Comparison of ENCODE assay signal across 8 mouse cellular contexts in genomic region chr9:68656076-68656795, GRCm38 (mm10). TPM values are rescaled to one million over a fixed set of nuclear protein-coding genes. Genes with fewer than 3 reads are reported as not detected.
A peak's percentile ranks its signal among the peaks of the same experiment; 100 is the strongest.
DNase-seq lines count a peak whose midpoint lies in the region; ATAC-seq lines count a peak whose summit lies in the region.

No protein-coding gene starts in this region.

- H3K4me3 ChIP-seq in liver, embryonic 11.5 days (ENCODE audit: low read depth, low read length) = no peak overlapping the region
- H3K4me3 ChIP-seq in hindbrain, embryonic 15.5 days = peak overlapping the region; percentile 98
- peak overlapping the region; percentile 86 for H3K4me3 ChIP-seq in neural tube, embryonic 13.5 days

- H3K27ac ChIP-seq in liver, embryonic 11.5 days (ENCODE audit: low read depth, low read length) = no peak overlapping the region
- peak overlapping the region; percentile 51; the same call in 1 of the 2 replicates for H3K27ac ChIP-seq in hindbrain, embryonic 15.5 days (replicated peaks)
- no peak overlapping the region for H3K27ac ChIP-seq in neural tube, embryonic 13.5 days (replicated peaks)

- no peaks in the 10 kb centered on the region for H3K36me3 ChIP-seq in liver, embryonic 11.5 days (ENCODE audit: control insufficient read depth, insufficient read depth, low read length)
- H3K36me3 ChIP-seq in hindbrain, embryonic 15.5 days = no peaks in the 10 kb centered on the region
- no peaks in the 10 kb centered on the region for H3K36me3 ChIP-seq in neural tube, embryonic 13.5 days

- DNase-seq in adrenal gland, adult (ENCODE audit: inconsistent age in 2 of 2, low spot score in 1 of 2) = peak; percentile 65 to 89
- no peak for DNase-seq in adrenal gland, adult 18-20 months (ENCODE audit: low spot score in 2 of 2)
- no peak for DNase-seq in liver, embryonic 11.5 days (ENCODE audit: low spot score)
- no peak for DNase-seq in liver
- no peak for DNase-seq in spleen, postnatal 4 days (ENCODE audit: low spot score in 2 of 2)
- DNase-seq in layer of hippocampus, adult 9-11 months = no peak

- peaks cover 36% of the 10 kb centered on the region for H3K27me3 ChIP-seq in liver, embryonic 11.5 days (replicated peaks; ENCODE audit: control insufficient read depth, insufficient read depth, low read length)
- H3K27me3 ChIP-seq in hindbrain, embryonic 15.5 days = no peaks in the 10 kb centered on the region
- H3K27me3 ChIP-seq in neural tube, embryonic 13.5 days = no peaks in the 10 kb centered on the region

- ATAC-seq in liver, embryonic 11.5 days (replicated peaks; ENCODE audit: low FRiP score) = no peak
- no peak for ATAC-seq in hindbrain, embryonic 15.5 days (ENCODE audit: low FRiP score, low read depth)
- no peak for ATAC-seq in neural tube, embryonic 13.5 days (ENCODE audit: low read depth)

- 50% methylated on average over 5 of the region's 5 CpGs for WGBS in liver, embryonic 11.5 days
- WGBS in hindbrain, embryonic 15.5 days = 51% methylated on average over 5 of the region's 5 CpGs
- WGBS in neural tube, embryonic 13.5 days = 36% methylated on average over 5 of the region's 5 CpGs

- H3K4me2 ChIP-seq in liver, embryonic 11.5 days = peak overlapping the region; percentile 80; the same call in 1 of the 2 replicates
- H3K4me2 ChIP-seq in hindbrain, embryonic 15.5 days = peak overlapping the region; percentile 97
- peak overlapping the region; percentile 86 for H3K4me2 ChIP-seq in neural tube, embryonic 13.5 days

- no peak overlapping the region for H3K9ac ChIP-seq in liver, embryonic 11.5 days (ENCODE audit: low read depth, low read length)
- no peak overlapping the region for H3K9ac ChIP-seq in hindbrain, embryonic 15.5 days
- peak overlapping the region; percentile 88 for H3K9ac ChIP-seq in neural tube, embryonic 13.5 days

- H3K9me3 ChIP-seq in liver, embryonic 11.5 days (ENCODE audit: control insufficient read depth, low read length) = no peaks in the 10 kb centered on the region
- no peaks in the 10 kb centered on the region for H3K9me3 ChIP-seq in hindbrain, embryonic 15.5 days
- no peaks in the 10 kb centered on the region for H3K9me3 ChIP-seq in neural tube, embryonic 13.5 days

- peaks cover 4% of the 10 kb centered on the region; the same call in 1 of the 2 replicates for H3K4me1 ChIP-seq in liver, embryonic 11.5 days (replicated peaks; ENCODE audit: control insufficient read depth, insufficient read depth, low read length)
- H3K4me1 ChIP-seq in hindbrain, embryonic 15.5 days (replicated peaks) = peaks cover 33% of the 10 kb centered on the region
- H3K4me1 ChIP-seq in neural tube, embryonic 13.5 days (replicated peaks) = peaks cover 27% of the 10 kb centered on the region

RNA-seq across cellular contexts. Expression of gene Rora, which starts 2.6 kb away (rescaled TPM):
- 10 to 100 TPM; 36.7 to 99.2 TPM for total RNA-seq in adrenal gland, adult 18-20 months (2021)
- 3.3 and 4.3 TPM in 2 replicates for polyA plus RNA-seq in liver, embryonic 11.5 days (2014; fragmentation: Nextera tagmentation; extraction: Ambion mirVana)
- 33.2 and 48.5 TPM in 2 replicates for polyA plus RNA-seq in hindbrain, embryonic 15.5 days (2015; fragmentation: Nextera tagmentation; extraction: Ambion mirVana)
- 10.9 and 11.1 TPM in 2 replicates for polyA plus RNA-seq in neural tube, embryonic 13.5 days (2015; fragmentation: Nextera tagmentation; extraction: Ambion mirVana)

Comparison
In these comparisons a context has a peak if more than half of its experiments do, and no peak if none do; other contexts are left out.
1. DNase-seq: peak in adrenal gland, adult (2 of 2); none in adrenal gland, adult 18-20 months (0 of 2), liver, embryonic 11.5 days (single experiment), liver (single experiment), spleen, postnatal 4 days (0 of 2) and layer of hippocampus, adult 9-11 months (single experiment).
2. Peak in every context shown above with its lines, with median percentiles within 50 percentile points of each other: H3K4me2 ChIP-seq.